Mouse (Mus musculus) cerebellum, postnatal 14 days (tissue): ENCODE data around the gene Frem2.
A peak's percentile ranks its signal among the peaks of the same experiment; 100 is the strongest.

ENCODE experiments used
- DNase-seq, 2 experiments: peaks; one replicate each; pipeline ENCODE4 v3.0.0; 2021; ENCODE audit warnings: mixed read lengths in 2 of 2

The Frem2 gene

DNA sequence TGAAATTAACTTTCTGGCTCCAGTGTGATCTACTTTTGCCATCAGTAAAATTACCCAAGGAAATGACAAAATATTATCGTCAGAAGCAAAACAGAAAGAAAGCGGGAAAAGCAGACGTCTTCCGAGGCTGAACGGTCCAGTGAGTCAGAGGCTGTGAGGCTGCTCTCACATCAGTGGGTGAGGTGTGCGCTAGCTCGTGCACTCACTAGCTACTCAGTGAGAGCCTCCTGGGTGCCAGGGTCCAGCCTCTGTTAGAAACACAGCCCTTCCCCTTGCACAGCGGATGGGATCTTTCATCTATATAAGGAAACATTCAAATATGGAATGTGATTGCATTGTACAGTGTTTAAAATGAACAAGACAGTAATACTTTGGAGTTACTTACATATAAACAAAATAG, 36.8 kb downstream of the Frem2 start:
- DNase-seq: no peak

DNA sequence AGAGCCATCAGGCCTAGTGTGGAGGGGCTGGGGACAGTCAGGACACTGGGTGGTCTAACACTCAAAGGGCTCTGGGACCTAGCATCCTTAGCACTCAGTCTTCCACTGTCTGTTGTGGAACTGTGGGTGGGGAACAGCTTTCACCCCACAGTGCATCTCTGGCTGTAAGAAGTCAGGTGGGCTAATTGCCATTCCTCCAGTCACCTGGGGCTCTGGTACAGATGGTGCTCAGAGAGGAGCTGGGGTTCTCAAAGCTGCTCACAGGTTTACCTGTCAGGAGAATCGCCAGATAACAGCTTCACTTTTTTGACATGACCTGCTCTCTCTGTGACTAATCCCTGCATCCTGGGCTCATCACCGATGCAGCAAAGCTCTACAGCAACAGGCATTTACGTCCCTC, 46.0 kb downstream of the Frem2 start:
- DNase-seq: peak; percentile 75 to 78

DNA sequence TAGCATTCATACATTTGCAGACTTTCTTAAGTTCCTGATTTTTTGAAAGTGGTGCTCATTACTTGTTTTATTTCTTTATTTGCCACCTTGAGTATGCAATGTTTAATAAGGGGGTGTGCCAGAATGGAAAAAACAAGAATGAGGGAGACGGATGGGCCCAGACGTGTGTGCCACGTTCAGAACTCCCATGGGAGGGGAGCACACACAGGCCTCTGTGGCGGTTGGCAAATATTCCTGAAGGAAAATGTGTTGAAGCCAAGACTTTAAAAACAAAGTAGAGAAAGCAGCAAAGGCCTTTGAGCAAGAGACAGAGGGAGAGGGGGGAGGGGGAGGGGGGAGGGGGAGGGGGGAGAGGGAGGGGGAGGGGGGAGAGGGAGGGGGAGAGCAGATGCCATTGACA, 47.3 kb downstream of the Frem2 start:
- peak; percentile 29 to 52 for DNase-seq

GRCm38 (mm10) chr3:53600140-53600539, 57.0 kb downstream of the Frem2 start:
- no peak for DNase-seq

DNA sequence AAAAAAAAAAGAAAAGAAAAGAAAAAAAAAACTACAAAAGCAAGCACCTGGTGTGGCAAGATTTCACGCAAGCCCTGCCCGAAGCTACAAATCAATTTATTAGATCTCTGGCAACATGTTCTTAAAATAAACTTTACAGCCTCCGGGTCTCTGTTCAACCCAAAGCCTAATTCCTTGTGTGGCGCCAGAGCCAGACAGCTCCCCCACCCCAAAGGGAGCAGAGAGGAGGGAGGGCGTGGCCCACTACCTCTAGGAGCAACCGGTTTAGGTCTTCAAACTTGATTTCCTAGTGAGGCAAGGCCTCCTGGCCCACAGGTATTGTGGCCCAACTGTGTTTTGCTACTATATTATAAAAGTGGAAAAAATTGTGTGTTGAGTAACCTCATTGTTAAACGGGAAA, 57.8 kb downstream of the Frem2 start:
- no peak for DNase-seq

DNA sequence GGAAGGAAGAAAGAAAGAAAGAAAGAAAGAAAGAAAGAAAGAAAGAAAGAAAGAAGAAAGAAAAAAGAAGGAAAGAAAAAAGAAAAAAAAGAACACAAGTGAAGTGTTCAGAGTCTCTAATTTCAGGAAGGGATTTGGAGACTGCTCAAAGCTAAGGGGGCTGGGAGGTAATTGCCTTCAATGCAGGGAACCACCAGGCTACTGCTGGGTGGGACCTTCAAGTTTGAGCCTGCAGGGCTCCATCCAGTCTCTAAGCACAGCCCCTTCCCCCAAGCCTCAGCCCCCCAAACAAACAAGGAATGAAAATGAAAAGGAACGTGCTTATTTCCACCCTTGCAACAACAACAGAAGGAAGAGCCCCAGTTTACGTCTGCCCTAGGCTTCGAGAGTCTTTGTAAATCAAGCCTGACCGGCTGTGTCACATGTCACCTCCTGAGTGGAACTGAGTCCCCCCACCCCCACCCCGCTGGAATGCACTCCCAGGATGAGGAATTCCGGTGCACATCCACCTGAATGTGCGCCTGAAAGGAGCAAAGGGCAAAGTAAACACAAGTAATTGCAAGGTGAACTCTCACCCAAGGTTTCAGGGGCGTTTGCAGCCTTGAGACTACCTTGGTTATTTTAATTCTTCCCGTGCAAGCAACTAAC, 58.9 kb downstream of the Frem2 start:
- no peak for DNase-seq

DNA sequence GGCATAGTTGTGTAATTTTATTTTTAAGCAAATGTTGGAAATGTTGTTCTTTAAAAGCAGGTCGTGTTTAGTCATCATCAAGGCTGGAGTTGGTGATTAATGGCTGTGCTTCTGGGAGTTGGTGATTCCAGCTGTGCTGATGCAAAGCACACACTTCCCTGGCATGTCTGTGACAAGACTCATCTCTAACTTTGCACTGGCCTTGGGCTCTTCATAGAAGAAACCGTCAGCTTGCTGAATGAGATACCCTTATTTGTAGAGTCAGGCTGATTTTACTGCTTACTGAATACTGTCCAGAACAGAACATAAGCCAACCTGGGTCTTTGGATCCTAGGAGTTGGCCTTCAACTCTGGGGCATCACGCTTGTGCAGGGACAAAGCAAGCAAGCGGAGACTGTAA, 62.7 kb downstream of the Frem2 start:
- no peak for DNase-seq

DNA sequence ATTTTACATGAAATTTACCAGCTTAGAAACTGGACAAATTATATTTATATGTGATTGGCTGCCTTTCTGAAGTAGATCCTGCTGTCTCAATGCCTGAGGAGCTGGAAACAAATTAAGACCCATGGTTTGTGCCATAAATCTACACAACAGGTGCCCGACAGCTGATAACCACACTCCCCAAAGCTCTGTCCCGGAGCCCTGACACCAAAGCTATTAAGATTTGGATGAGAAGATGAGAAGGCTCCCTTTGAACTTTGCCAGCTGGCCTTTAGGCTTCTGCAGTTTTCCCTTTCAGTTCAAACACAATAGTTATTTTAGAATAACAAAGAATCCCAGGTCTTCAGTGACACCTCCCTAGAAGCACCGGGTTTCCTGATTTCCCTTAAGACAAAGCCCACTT, 63.4 kb downstream of the Frem2 start:
- DNase-seq: no peak

- no peak for DNase-seq
Observed at GRCm38 (mm10) chr3:53592036-53592435, 65.1 kb downstream of the Frem2 start.

GRCm38 (mm10) chr3:53590139-53590621, 67.0 kb downstream of the Frem2 start:
- DNase-seq: peak; percentile 83 to 88

- DNase-seq: no peak
Observed at GRCm38 (mm10) chr3:53583248-53583647, 73.9 kb downstream of the Frem2 start.

DNA sequence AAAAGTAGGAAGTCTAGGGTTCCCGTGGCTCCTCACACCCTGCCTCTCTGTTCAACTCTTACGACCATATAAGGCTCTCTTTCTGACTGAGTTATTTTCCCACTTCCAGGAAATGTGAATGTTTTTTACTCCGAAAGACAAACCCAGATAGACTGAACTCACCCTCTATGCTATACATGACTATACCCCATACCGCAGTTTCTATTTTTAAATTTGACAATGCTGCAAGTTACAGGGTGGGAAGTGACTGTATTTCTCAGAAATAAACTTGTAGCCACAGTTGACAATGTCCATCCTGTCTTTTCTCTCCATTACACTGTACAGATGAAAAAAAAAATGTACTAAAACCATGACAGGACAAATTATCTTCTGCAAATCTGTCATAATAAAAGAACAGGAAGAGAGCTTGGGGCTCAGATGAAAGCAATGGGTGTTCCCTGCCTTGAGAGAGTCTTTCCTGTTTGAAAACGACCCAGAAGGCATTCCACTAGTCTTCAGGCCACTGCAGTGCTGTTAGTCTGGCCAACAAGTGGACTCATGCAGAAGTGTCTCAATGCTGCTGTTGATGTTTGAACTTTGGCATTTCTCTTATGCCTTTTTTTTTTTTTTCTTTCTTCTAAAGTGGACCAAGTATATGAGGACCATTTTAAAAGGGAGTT, 76.4 kb downstream of the Frem2 start:
- DNase-seq: no peak

DNA sequence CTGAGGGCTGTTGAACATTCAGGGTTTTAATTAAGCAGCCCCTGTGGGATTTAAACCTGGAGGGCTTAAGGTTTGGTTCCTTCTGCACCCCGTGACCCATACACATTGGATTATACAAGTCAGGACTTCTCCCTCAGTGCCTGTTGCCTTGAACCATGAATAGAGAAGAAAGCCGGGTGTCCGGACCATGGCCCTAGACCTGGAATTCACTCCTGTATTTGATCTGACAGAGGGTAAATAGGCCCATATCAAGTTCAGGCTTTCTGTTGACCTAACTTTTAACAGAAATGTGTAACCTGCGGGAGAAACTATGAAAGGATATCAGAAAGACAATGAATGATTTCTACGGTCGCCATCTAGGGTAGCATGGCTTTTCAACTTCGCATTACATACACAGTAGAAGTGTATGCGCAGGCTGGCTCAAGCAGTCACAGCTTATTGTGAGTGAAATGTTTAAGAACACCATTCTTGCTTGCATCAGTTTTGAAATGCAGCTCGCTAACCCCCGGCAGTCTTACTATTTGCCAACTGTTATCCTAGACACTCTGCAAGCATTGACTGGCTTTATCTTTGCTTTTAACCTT, 77.9 kb downstream of the Frem2 start:
- DNase-seq: no peak

- no peak for DNase-seq
Observed at GRCm38 (mm10) chr3:53576320-53577116, 80.6 kb downstream of the Frem2 start.

DNA sequence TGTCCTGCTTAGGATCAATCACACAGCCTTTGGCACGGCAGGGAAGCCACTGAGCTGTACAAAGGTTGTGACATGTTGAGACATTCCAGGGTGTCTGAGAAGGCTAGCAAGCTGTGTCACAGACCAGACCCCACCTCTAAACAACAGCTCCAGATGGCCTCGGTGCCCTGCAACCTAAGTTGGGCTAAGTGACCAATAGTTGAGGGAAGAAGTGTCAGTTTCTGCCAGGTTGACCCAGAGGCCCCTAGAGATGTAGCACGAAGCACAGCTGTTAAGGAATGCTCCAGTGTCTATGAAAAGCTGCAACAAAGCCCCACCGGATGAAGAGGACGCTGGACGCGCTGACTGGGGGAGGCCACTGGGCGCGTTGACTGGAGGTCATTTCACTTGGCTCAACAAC, 83.0 kb downstream of the Frem2 start:
- no peak for DNase-seq

GRCm38 (mm10) chr3:53571663-53572062, 85.5 kb downstream of the Frem2 start:
- no peak for DNase-seq

DNA sequence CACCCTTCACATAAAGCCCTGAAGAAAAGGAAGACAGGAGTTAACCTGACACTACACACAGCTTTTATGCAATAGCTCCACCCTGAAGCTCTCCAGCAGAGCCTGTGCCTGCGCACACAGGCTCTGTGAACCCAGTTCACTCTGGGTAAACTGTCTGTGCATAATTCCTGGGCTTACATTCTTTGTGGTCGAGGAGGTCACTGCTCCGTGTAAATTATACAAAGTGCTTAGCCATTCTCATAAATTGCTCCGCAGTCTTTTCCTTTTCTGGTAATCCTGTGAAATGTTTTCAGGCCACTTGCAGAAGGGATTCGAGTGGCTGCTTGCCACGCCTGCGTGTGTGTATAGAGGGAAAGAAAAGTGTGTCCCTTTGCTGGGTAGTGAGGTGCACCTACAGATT, 92.6 kb downstream of the Frem2 start:
- peak; percentile 21 to 24 for DNase-seq

- peak; percentile 91 to 94 for DNase-seq
Observed at GRCm38 (mm10) chr3:53563746-53564145, 93.4 kb downstream of the Frem2 start.

GRCm38 (mm10) chr3:53561813-53562212, 95.3 kb downstream of the Frem2 start:
- DNase-seq: no peak

DNA sequence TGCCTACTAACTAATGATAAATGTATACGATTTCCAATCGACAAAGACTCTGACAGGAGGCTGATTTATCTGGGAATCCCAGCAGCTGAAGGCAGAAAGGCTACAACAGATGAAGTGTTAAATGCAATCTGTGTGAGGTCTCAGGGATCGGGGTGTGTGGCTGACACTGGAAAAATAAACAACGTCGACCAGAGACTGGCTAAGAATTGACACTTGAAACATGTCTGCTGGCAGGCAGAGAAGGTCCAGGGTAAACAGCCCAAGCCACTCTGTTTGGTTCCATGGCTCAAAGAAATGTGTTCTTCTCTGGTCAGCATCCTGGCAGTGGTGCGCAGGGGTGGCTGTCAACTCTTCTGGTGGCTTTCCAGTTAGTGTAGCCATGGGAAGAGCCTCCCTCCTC, 98.1 kb downstream of the Frem2 start:
- no peak for DNase-seq

DNA sequence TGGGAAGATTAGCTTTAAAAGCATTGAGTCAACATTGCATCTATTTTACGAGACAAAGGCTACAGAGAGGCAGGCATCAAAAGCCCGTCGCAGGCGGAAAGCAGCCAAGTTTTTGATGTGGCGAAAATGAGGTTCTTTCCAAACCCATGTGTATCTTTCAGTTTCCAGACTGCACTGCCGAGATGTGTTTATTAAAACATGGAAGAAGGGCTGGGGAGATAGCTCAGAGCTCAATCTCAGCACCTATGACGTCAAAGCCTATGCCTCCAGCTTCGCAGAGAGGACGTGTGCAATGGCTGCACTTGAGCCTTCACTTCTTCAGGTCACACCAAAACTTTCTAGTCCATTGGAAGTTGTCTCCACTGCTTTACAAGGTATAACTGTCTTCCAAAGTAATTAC, 98.9 kb downstream of the Frem2 start:
- DNase-seq: no peak

DNA sequence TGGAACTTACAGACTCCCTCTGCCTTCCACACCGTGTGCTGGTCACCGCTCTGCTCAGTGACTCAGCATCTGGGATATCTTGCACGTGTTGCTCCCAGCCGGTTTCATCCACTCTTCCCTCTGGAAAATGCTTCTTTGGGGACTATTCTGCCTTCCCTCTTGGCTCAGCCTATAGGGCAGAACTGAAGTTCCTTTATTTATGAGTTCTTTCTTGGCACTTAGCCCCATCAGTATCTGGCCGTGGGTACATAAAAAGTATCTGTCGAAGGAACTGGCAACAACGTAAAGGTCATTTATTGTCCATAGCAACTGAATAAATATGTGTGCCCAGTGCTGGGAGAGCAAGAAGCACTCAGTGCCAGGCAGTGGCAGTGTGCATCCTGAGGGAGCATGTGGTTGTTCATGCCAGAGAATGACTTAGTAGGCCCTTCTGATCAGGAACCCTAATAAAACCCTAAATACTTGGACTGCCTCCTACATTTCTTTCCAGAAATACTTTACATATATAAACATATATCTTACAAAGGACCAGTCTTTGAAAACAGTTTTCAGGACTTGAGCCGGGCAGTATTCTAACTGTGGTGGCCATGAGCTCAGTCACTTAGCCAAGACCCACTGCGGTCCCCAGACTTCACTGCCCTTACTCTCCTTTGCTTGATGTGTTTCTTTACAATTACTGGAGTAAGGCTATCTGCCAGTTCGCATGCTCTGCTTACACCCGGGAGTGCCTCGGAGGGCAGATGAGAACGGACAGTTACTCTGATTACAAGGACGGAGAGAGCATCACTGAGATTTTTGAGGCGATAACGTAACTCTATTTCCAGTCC, 99.6 kb downstream of the Frem2 start:
- DNase-seq: no peak
